Mouse (Mus musculus) olfactory bulb, adult 2 months (tissue): ENCODE results near the gene Zfp639. TPM values are rescaled to one million over a fixed set of nuclear protein-coding genes. Genes with fewer than 3 reads are reported as not detected.
A peak's percentile ranks its signal among the peaks of the same experiment; 100 is the strongest.

Experiments used
- H3K27ac ChIP-seq: fragments of 200-500 bp; 2 replicates; pipeline ENCODE4 v1.5.1; 2012; ENCODE audit warnings: low read depth, low read length; ENCODE audit not compliant: insufficient read depth
- H3K4me1 ChIP-seq: fragments of 200-500 bp; 2 replicates; pipeline ENCODE4 v1.6.1; 2012; ENCODE audit warnings: low read length; ENCODE audit not compliant: control insufficient read depth, insufficient read depth
- H3K4me3 ChIP-seq: fragments of 200-500 bp; 2 replicates; pipeline ENCODE4 v1.5.1; 2012; ENCODE audit warnings: mild to moderate bottlenecking, low read depth, low read length, moderate library complexity; ENCODE audit not compliant: insufficient read depth
- CTCF ChIP-seq: fragments of 200-500 bp; IDR thresholded peaks from 2 replicates; pipeline ENCODE4 v1.5.1; 2012; ENCODE audit warnings: low read depth, mild to moderate bottlenecking, low read length, moderate library complexity; ENCODE audit not compliant: insufficient read depth
- POLR2A ChIP-seq: fragments of 200-500 bp; IDR thresholded peaks from 2 replicates; pipeline ENCODE4 v1.6.1; 2012; ENCODE audit warnings: mild to moderate bottlenecking, low read depth, low read length, moderate library complexity; ENCODE audit not compliant: insufficient read depth
- WGBS: fragments of 180-500 bp; shearing (Covaris S2); methylation state at CpG from one replicate; pipeline ENCODE4 v1.1.7; 2018; 5-methylcytosine and 5-hydroxymethylcytosine counted together
- polyA plus RNA-seq: library from polyadenylated mRNA; stranded (reverse); fragments of >200 nt; gene quantifications from 2 replicates; pipeline ENCODE4 v1.2.4, GENCODE M21; 2012; ENCODE audit warnings: low replicate concordance; ENCODE audit not compliant: missing spikeins, insufficient read depth, insufficient read length

Gene Zfp639
- polyA plus RNA-seq, 1 experiment, result not detected

- TF ChIP-seq CTCF (no peak), POLR2A (no peak)
- H3K4me3 ChIP-seq, result no peak overlapping the region
- H3K27ac ChIP-seq, result no peak overlapping the region
- WGBS, result 93% methylated on average over 4 of the region's 4 CpGs
- H3K4me1 ChIP-seq, result no peaks in the 10 kb centered on the region
These were observed 17.1 kb downstream of the Zfp639 start for GRCm38 (mm10) chr3:32527181-32527580.

GRCm38 (mm10) chr3:32529303-32529898, 19.3 kb downstream of the Zfp639 start, which contains the start of gene Mfn1:
Gene Mfn1, plus strand, starts transcription at chr3:32529465.
- no peak for TF ChIP-seq CTCF
- TF ChIP-seq POLR2A, result peak; percentile 89
- under 1% methylated on average over 47 of the region's 47 CpGs for WGBS
- H3K4me1 ChIP-seq, result no peaks in the 10 kb centered on the region
- H3K27ac ChIP-seq, result peak within 1 kb of the TSS; percentile 22
- peak within 1 kb of the TSS; percentile 73 for H3K4me3 ChIP-seq

- no peak overlapping the region for H3K4me3 ChIP-seq
- 14% methylated on average over 5 of the region's 5 CpGs for whole genome bisulfite sequencing
- no peak overlapping the region for H3K27ac ChIP-seq
- H3K4me1 ChIP-seq, result no peaks in the 10 kb centered on the region
- TF ChIP-seq POLR2A, result no peak
- TF ChIP-seq CTCF, result no peak
These were observed 20.0 kb downstream of the Zfp639 start for GRCm38 (mm10) chr3:32530041-32530440.

- WGBS, result 93% methylated on average over 1 of the region's 1 CpGs
- Histone ChIP-seq H3K27ac (no peak overlapping the region), H3K4me3 (no peak overlapping the region), H3K4me1 (no peaks in the 10 kb centered on the region)
- TF ChIP-seq POLR2A (no peak), CTCF (no peak)
These were observed 25.6 kb downstream of the Zfp639 start for GRCm38 (mm10) chr3:32535692-32536091.

- WGBS, result 19% methylated on average over 1 of the region's 1 CpGs
- TF ChIP-seq CTCF, result no peak
- no peak for TF ChIP-seq POLR2A
- H3K27ac ChIP-seq, result peak overlapping the region; percentile 64
- no peak overlapping the region for H3K4me3 ChIP-seq
- H3K4me1 ChIP-seq, result no peaks in the 10 kb centered on the region
These were observed 27.5 kb downstream of the Zfp639 start for GRCm38 (mm10) chr3:32537556-32537955.

GRCm38 (mm10) chr3:32538091-32538490, 28.0 kb downstream of the Zfp639 start:
- WGBS, result 84% methylated on average over 5 of the region's 5 CpGs
- Histone ChIP-seq H3K27ac (0 out of 2 replicates have a peak overlapping the region, but pooled peaks have one; percentile 51), H3K4me1 (no peaks in the 10 kb centered on the region), H3K4me3 (no peak overlapping the region)
- no peak for TF ChIP-seq CTCF
- TF ChIP-seq POLR2A, result no peak

GRCm38 (mm10) chr3:32553061-32553460, 43.0 kb downstream of the Zfp639 start:
- no peak overlapping the region for H3K4me3 ChIP-seq
- H3K4me1 ChIP-seq, result no peaks in the 10 kb centered on the region
- H3K27ac ChIP-seq, result no peak overlapping the region
- TF ChIP-seq POLR2A (no peak), CTCF (no peak)
- 90% methylated on average over 1 of the region's 1 CpGs for WGBS

GRCm38 (mm10) chr3:32563401-32563800, 53.3 kb downstream of the Zfp639 start:
- WGBS, result 86% methylated on average over 6 of the region's 6 CpGs
- no peak overlapping the region for H3K4me3 ChIP-seq
- H3K27ac ChIP-seq, result no peak overlapping the region
- TF ChIP-seq POLR2A (no peak), CTCF (no peak)
- no peaks in the 10 kb centered on the region for H3K4me1 ChIP-seq

Other genes with a start within 250 kb of the Zfp639 start
- gene Zmat3, start 144.2 kb upstream of the Zfp639 start, polyA plus RNA-seq, result not detected in 2 replicates
- gene Pik3ca, start 112.6 kb upstream of the Zfp639 start, polyA plus RNA-seq, result not detected in 2 replicates
- gene Kcnmb3, start 18.0 kb upstream of the Zfp639 start, polyA plus RNA-seq, result not detected in 2 replicates
- gene Mfn1, start 19.2 kb downstream of the Zfp639 start, polyA plus RNA-seq, result not detected in 2 replicates
- gene Gnb4, start 106.3 kb downstream of the Zfp639 start, polyA plus RNA-seq, result not detected in 2 replicates
- not detected in 2 replicates for gene Actl6a, start 196.0 kb downstream of the Zfp639 start, polyA plus RNA-seq
- not detected in 2 replicates for gene Ndufb5, start 226.7 kb downstream of the Zfp639 start, polyA plus RNA-seq
- not detected in 2 replicates for gene Mrpl47, start 227.3 kb downstream of the Zfp639 start, polyA plus RNA-seq